Mouse (Mus musculus) CH12.LX (cell line): Measurements from ENCODE around the gene Grm7. TPM values are rescaled to one million over a fixed set of nuclear protein-coding genes. Genes with fewer than 3 reads are reported as not detected.

Experiments used
- DNase-seq: peaks from one replicate; pipeline ENCODE4 v3.0.0-alpha.2; 2013; ENCODE audit errors: extremely low read depth
- H3K27ac ChIP-seq: 2 replicates; pipeline ENCODE4 v1.5.1; 2012; ENCODE audit warnings: low read depth, mild to moderate bottlenecking, control low read depth, moderate library complexity; ENCODE audit not compliant: insufficient read depth
- H3K27me3 ChIP-seq: replicated peaks from 2 replicates; pipeline ENCODE3; 2012; ENCODE audit warnings: inconsistent platforms
- H3K36me3 ChIP-seq, 2 experiments: replicated peaks in 1 of 2; 2 replicates each; pipeline versions ENCODE3 to v1.6.1; 2012; ENCODE audit warnings: inconsistent platforms in 1 of 2, low read length in 1 of 2, mild to moderate bottlenecking in 1 of 2, mixed read lengths in 1 of 2, moderate library complexity in 1 of 2; ENCODE audit not compliant: control insufficient read depth in 1 of 2, insufficient read depth in 1 of 2
- H3K4me1 ChIP-seq, 2 experiments: 2 replicates each; pipeline ENCODE4 v1.6.1; 2012; ENCODE audit warnings: inconsistent platforms in 1 of 2, moderate library complexity in 1 of 2; ENCODE audit not compliant: insufficient read depth in 2 of 2, control insufficient read depth in 1 of 2
- H3K4me2 ChIP-seq: 2 replicates; pipeline ENCODE4 v1.6.1; 2012; ENCODE audit warnings: low read depth, mild to moderate bottlenecking, control low read depth; ENCODE audit not compliant: poor library complexity, insufficient read depth, severe bottlenecking
- H3K4me3 ChIP-seq, 3 experiments: fragments of 150-350 bp in 1 of 3; sonication (generic) in 1 of 3; replicated peaks in 1 of 3; 2 replicates each; pipeline versions ENCODE3 to v1.5.1; 2011 to 2012; ENCODE audit warnings: low read depth in 2 of 3, low read length in 2 of 3, mild to moderate bottlenecking in 2 of 3, moderate library complexity in 2 of 3, control low read depth in 1 of 3, improper control_type of control experiment in 1 of 3, inconsistent platforms in 1 of 3, mixed read lengths in 1 of 3; ENCODE audit not compliant: poor library complexity in 1 of 3
- H3K79me2 ChIP-seq: replicated peaks from 2 replicates; pipeline ENCODE4 v1.6.1; 2012; ENCODE audit warnings: mild to moderate bottlenecking, moderate library complexity; ENCODE audit not compliant: control insufficient read depth, poor library complexity, insufficient read depth, severe bottlenecking; ENCODE audit errors: extremely low read depth
- H3K9ac ChIP-seq: 2 replicates; pipeline ENCODE4 v1.6.1; 2012; ENCODE audit warnings: low read depth, mild to moderate bottlenecking, control low read depth, moderate library complexity; ENCODE audit not compliant: insufficient read depth
- H3K9me3 ChIP-seq: replicated peaks from 2 replicates; pipeline ENCODE3; 2012; ENCODE audit warnings: low read length, inconsistent platforms, mixed read lengths
- CTCF ChIP-seq, 2 experiments: IDR thresholded peaks in 1 of 2; conservative IDR thresholded peaks in 1 of 2; 2 replicates each; pipeline ENCODE4 v1.5.1; 2011 to 2012; ENCODE audit warnings: low read depth in 2 of 2, low read length in 2 of 2, improper control_type of control experiment in 1 of 2, inconsistent platforms in 1 of 2, mild to moderate bottlenecking in 1 of 2, moderate library complexity in 1 of 2
- ELF1 ChIP-seq: IDR thresholded peaks from 2 replicates; pipeline ENCODE4 v1.6.1; 2014; ENCODE audit warnings: low read depth, mild to moderate bottlenecking, inconsistent platforms, low read length, improper control_type of control experiment
- EP300 ChIP-seq: IDR thresholded peaks from 2 replicates; pipeline ENCODE4 v1.6.1; 2011; ENCODE audit warnings: low read length, improper control_type of control experiment
- GABPA ChIP-seq: IDR thresholded peaks from 2 replicates; pipeline ENCODE4 v1.6.1; 2012; ENCODE audit warnings: low read depth, low read length, improper control_type of control experiment, inconsistent platforms; ENCODE audit not compliant: insufficient replicate concordance
- HCFC1 ChIP-seq: IDR thresholded peaks from 2 replicates; pipeline ENCODE4 v1.6.1; 2012; ENCODE audit warnings: low read depth, mild to moderate bottlenecking, inconsistent platforms, low read length, improper control_type of control experiment
- IRF4 ChIP-seq: IDR thresholded peaks from 2 replicates; pipeline ENCODE4 v1.6.1; 2014; ENCODE audit warnings: low read depth, mild to moderate bottlenecking, inconsistent platforms, low read length, improper control_type of control experiment
- JUN ChIP-seq: IDR thresholded peaks from 2 replicates; pipeline ENCODE4 v1.6.1; 2011; ENCODE audit warnings: low read depth, mild to moderate bottlenecking, low read length, improper control_type of control experiment, moderate library complexity; ENCODE audit not compliant: insufficient read depth
- KAT2A ChIP-seq: IDR thresholded peaks from 2 replicates; pipeline ENCODE4 v1.6.1; 2012; ENCODE audit warnings: low read length, improper control_type of control experiment, inconsistent platforms; ENCODE audit not compliant: insufficient replicate concordance
- MAX ChIP-seq: IDR thresholded peaks from 2 replicates; pipeline ENCODE4 v1.6.1; 2011; ENCODE audit warnings: low read length, improper control_type of control experiment
- MEF2A ChIP-seq: IDR thresholded peaks from 2 replicates; pipeline ENCODE4 v1.6.1; 2014; ENCODE audit warnings: low read depth, mild to moderate bottlenecking, inconsistent platforms, low read length, improper control_type of control experiment, borderline replicate concordance
- MYC ChIP-seq: IDR thresholded peaks from 2 replicates; pipeline ENCODE4 v1.6.1; 2011; ENCODE audit warnings: low read depth, mild to moderate bottlenecking, improper control_type of control experiment, low read length
- NELFE ChIP-seq: IDR thresholded peaks from 2 replicates; pipeline ENCODE4 v1.6.1; 2011; ENCODE audit warnings: low read depth, low read length, improper control_type of control experiment
- PAX5 ChIP-seq: IDR thresholded peaks from 2 replicates; pipeline ENCODE4 v1.6.1; 2012; ENCODE audit warnings: low read length, inconsistent platforms, mixed read lengths
- POLR2A ChIP-seq: IDR thresholded peaks from 2 replicates; pipeline ENCODE4 v1.6.1; 2011; ENCODE audit warnings: low read depth, mild to moderate bottlenecking, improper control_type of control experiment, low read length
- POLR2AphosphoS2 ChIP-seq: IDR thresholded peaks from 2 replicates; pipeline ENCODE4 v1.6.1; 2011; ENCODE audit warnings: low read depth, low read length, improper control_type of control experiment
- RAD21 ChIP-seq: IDR thresholded peaks from 2 replicates; pipeline ENCODE4 v1.6.1; 2011; ENCODE audit warnings: low read depth, mild to moderate bottlenecking, low read length, improper control_type of control experiment, moderate library complexity
- SMC3 ChIP-seq: IDR thresholded peaks from 2 replicates; pipeline ENCODE4 v1.6.1; 2011; ENCODE audit warnings: low read depth, low read length, improper control_type of control experiment
- UBTF ChIP-seq: IDR thresholded peaks from 2 replicates; pipeline ENCODE4 v1.6.1; 2012; ENCODE audit warnings: low read depth, mild to moderate bottlenecking, inconsistent platforms, low read length, improper control_type of control experiment, moderate library complexity
- USF1 ChIP-seq: IDR thresholded peaks from 2 replicates; pipeline ENCODE4 v1.6.1; 2014; ENCODE audit warnings: low read depth, mild to moderate bottlenecking, inconsistent platforms, low read length, improper control_type of control experiment
- USF2 ChIP-seq: conservative IDR thresholded peaks from 2 replicates; pipeline ENCODE4 v1.6.1; 2011; ENCODE audit warnings: low read depth, low read length, improper control_type of control experiment
- ZMIZ1 ChIP-seq: IDR thresholded peaks from 2 replicates; pipeline ENCODE4 v1.6.1; 2012; ENCODE audit warnings: low read depth, mild to moderate bottlenecking, inconsistent platforms, low read length, improper control_type of control experiment
- ZNF384 ChIP-seq: IDR thresholded peaks from 2 replicates; pipeline ENCODE4 v1.6.1; 2012; ENCODE audit warnings: low read depth, low read length, improper control_type of control experiment, inconsistent platforms
- dilution Hi-C: fragments of 300-500 bp; cut with MboI; formaldehyde crosslinking; loops from 2 replicates; pipeline ENCODE4 v1.14.3; 2020; ENCODE audit warnings: low sequenced_read_pairs; ENCODE audit not compliant: extremely low pct_unique_long_range_greater_than_20kb, extremely low pct_ligation_motif_present
- in situ Hi-C: fragments of 300-500 bp; cut with MboI; formaldehyde crosslinking; loops from 3 replicates; pipeline ENCODE4 v1.14.3; 2019; ENCODE audit warnings: low sequenced_read_pairs, low pct_ligation_motif_present, low pct_unique_long_range_greater_than_20kb, mixed read lengths
- polyA plus RNA-seq: library from polyadenylated mRNA; unstranded; fragments of >175 nt; gene quantifications from 2 replicates; pipeline ENCODE4 v1.2.1, GENCODE M21; 2012; ENCODE audit warnings: low read depth; ENCODE audit not compliant: insufficient read length
- total RNA-seq, 2 experiments: library from RNA; depleted of rRNA; stranded (reverse); fragments of 300-350 nt in 1 of 2; fragments of >200 nt in 1 of 2; gene quantifications; 2 replicates each; pipeline ENCODE4 v1.2.3; 2012 to 2014

The Grm7 gene
- total and polyA plus RNA-seq, 3 experiments: not detected

DNA sequence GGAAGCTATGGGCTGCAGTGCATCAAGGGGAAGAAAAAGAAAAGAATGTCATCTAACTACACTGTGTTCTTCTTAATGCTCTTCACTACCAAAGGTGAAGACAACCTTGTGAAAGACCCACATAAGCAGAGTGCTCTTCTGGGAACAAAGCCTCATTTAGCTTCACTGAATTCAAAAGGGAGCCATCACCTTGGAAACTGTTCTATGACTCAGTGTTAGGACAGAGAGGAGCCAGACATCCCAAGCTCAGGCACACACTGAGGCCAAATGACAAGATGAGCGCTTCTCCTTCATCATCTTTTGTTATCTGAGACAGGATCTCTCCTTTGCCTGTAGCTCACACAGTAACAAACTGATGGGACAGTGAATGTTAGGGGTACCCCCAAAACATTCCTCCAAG lies 45.6 kb downstream of the Grm7 start:
- no peak overlapping the region for H3K4me3 ChIP-seq
- H3K79me2 ChIP-seq: no peaks in the 10 kb centered on the region
- no peak for TF ChIP-seq MYC
- TF ChIP-seq NELFE: no peak
- TF ChIP-seq USF1: no peak
- TF ChIP-seq HCFC1: no peak
- no peak for TF ChIP-seq EP300
- TF ChIP-seq ZMIZ1: no peak
- TF ChIP-seq MEF2A: no peak
- no peak for TF ChIP-seq ELF1
- TF ChIP-seq USF2: no peak
- TF ChIP-seq GABPA: no peak
- TF ChIP-seq UBTF: no peak
- TF ChIP-seq MAX: no peak
- TF ChIP-seq ZNF384: no peak
- dilution Hi-C loops (no loop called here), in situ Hi-C loops (no loop called here)
- H3K9me3 ChIP-seq: peaks cover 19% of the 10 kb centered on the region
- no peak overlapping the region for H3K4me2 ChIP-seq
- H3K36me3 ChIP-seq: no peaks in the 10 kb centered on the region
- H3K9ac ChIP-seq: no peak overlapping the region
- no peak for DNase-seq
- H3K27me3 ChIP-seq: no peaks in the 10 kb centered on the region
- no peaks in the 10 kb centered on the region for H3K4me1 ChIP-seq
- no peak overlapping the region for H3K27ac ChIP-seq

DNA sequence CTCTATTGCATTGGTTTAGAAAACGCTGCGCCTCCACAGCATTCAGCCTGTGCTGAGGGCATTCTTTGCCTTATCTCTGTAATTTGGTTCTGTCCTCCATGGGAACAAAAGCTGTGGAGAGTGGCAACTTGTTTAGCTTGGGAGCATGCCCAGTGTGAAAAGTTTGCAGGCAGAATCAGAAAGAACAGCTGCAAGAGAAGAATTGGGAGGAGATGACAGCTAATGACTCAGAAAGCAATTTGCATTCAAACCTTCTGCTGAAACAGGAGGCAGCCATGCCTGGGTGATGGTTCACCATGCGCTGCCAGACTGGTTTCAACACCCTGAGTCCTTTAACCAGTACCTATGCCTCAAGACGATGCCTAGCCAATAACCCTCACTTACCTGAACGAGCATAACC lies 64.4 kb downstream of the Grm7 start:
- H3K27me3 ChIP-seq: no peaks in the 10 kb centered on the region
- no peak overlapping the region for H3K27ac ChIP-seq
- H3K79me2 ChIP-seq: no peaks in the 10 kb centered on the region
- TF ChIP-seq RAD21 (no peak), PAX5 (no peak), CTCF (conservative IDR thresholded peaks at IDR 0.05 in 1 of 2, IDR thresholded peaks at IDR 0.05 in 1 of 2; ENCODE audit: low read depth in 2 of 2, low read length in 2 of 2) (no peak), POLR2AphosphoS2 (no peak), MAX (no peak), SMC3 (no peak), USF1 (no peak), IRF4 (no peak), JUN (no peak), EP300 (no peak), ZNF384 (no peak), POLR2A (no peak), KAT2A (no peak), MEF2A (no peak)
- TF ChIP-seq, all 38 proteins: peak for 0
- Histone ChIP-seq H3K36me3 (no peaks in the 10 kb centered on the region), H3K4me3 (no peak overlapping the region), H3K9ac (no peak overlapping the region), H3K4me2 (no peak overlapping the region), H3K4me1 (no peaks in the 10 kb centered on the region), H3K9me3 (peaks cover 18% of the 10 kb centered on the region)
- DNase-seq: no peak
- in situ Hi-C loops (no loop called here), dilution Hi-C loops (no loop called here)
